Mouse (Mus musculus): ENCODE results near the gene Vangl1. TPM values are rescaled to one million over a fixed set of nuclear protein-coding genes. Genes with fewer than 3 reads are reported as not detected.
"Not testable (repeated sequence)": the region's sequence is repeated elsewhere in the genome, so short reads cannot be mapped to it uniquely, and the experiment has no call there.

Gene Vangl1
- total RNA-seq, 2 experiments from 2014 or later = 24.2 to 25.3 TPM

GRCm38 (mm10) chr3:102176116-102176515 lies 28.4 kb downstream of the Vangl1 start:
- no peak for DNase-seq
- intact Hi-C loops (cut with DNase I) = no loop called here

GRCm38 (mm10) chr3:102175701-102176100 lies 28.8 kb downstream of the Vangl1 start:
- intact Hi-C loops (cut with DNase I) = no loop called here

GRCm38 (mm10) chr3:102174118-102174865 lies 30.2 kb downstream of the Vangl1 start:
- no peak for DNase-seq
- intact Hi-C loops (cut with DNase I) = no loop called here

More at GRCm38 (mm10) chr3:102175701-102176100, 28.8 kb downstream of the Vangl1 start:
- no peak for DNase-seq

GRCm38 (mm10) chr3:102169197-102169905 lies 35.1 kb downstream of the Vangl1 start:
- DNase-seq = peak; percentile 97
- intact Hi-C loops (cut with DNase I) = loop anchor here (5.0 kb wide), 2 partner anchors 33 to 87 kb away; partner anchors contain the start of gene Vangl1

GRCm38 (mm10) chr3:102167555-102168210 lies 36.8 kb downstream of the Vangl1 start:
- no peak for DNase-seq
- intact Hi-C loops (cut with DNase I) = loop anchor here (5.0 kb wide), 2 partner anchors 35 to 85 kb away; partner anchors contain the start of gene Vangl1

GRCm38 (mm10) chr3:102166794-102167193 lies 37.7 kb downstream of the Vangl1 start:
- no peak for DNase-seq
- intact Hi-C loops (cut with DNase I) = loop anchor here (5.0 kb wide), 2 partner anchors 36 to 84 kb away; partner anchors contain the start of gene Vangl1

GRCm38 (mm10) chr3:102166287-102166620 lies 38.2 kb downstream of the Vangl1 start:
- DNase-seq = no peak
- intact Hi-C loops (cut with DNase I) = loop anchor here (5.0 kb wide), 2 partner anchors 36 to 84 kb away; partner anchors contain the start of gene Vangl1

- no peak for DNase-seq
- intact Hi-C loops (cut with DNase I) = loop anchor here (5.0 kb wide), 2 partner anchors 37 to 83 kb away; partner anchors contain the start of gene Vangl1
Observed at GRCm38 (mm10) chr3:102165536-102166286, 38.8 kb downstream of the Vangl1 start.

GRCm38 (mm10) chr3:102164911-102165310 lies 39.6 kb downstream of the Vangl1 start:
- intact Hi-C loops (cut with DNase I) = loop anchor here (5.0 kb wide), 2 partner anchors 37 to 83 kb away; partner anchors contain the start of gene Vangl1
- DNase-seq = no peak

GRCm38 (mm10) chr3:102163861-102164260 lies 40.6 kb downstream of the Vangl1 start:
- intact Hi-C loops (cut with DNase I); DNase-seq: not testable (repeated sequence)

- intact Hi-C loops (cut with DNase I) = no loop called here
Observed at GRCm38 (mm10) chr3:102159423-102160325, 44.8 kb downstream of the Vangl1 start.

GRCm38 (mm10) chr3:102158759-102159422 lies 45.6 kb downstream of the Vangl1 start:
- intact Hi-C loops (cut with DNase I) = no loop called here
- no peak for DNase-seq

More at GRCm38 (mm10) chr3:102159423-102160325, 44.8 kb downstream of the Vangl1 start:
- peak in 1 of 2 experiments; percentile 63 for DNase-seq

- intact Hi-C loops (cut with DNase I) = no loop called here
- no peak for DNase-seq
Observed at GRCm38 (mm10) chr3:102157652-102158051, 46.8 kb downstream of the Vangl1 start.

- no peak for DNase-seq
- intact Hi-C loops (cut with DNase I) = no loop called here
Observed at GRCm38 (mm10) chr3:102156737-102157136, 47.8 kb downstream of the Vangl1 start.

- intact Hi-C loops (cut with DNase I) = no loop called here
- DNase-seq = no peak
Observed at GRCm38 (mm10) chr3:102154107-102154506, 50.4 kb downstream of the Vangl1 start.

- no peak for DNase-seq
- intact Hi-C loops (cut with DNase I) = no loop called here
Observed at GRCm38 (mm10) chr3:102152872-102153271, 51.6 kb downstream of the Vangl1 start.

- intact Hi-C loops (cut with DNase I) = no loop called here
- DNase-seq = no peak
Observed at GRCm38 (mm10) chr3:102152471-102152870, 52.0 kb downstream of the Vangl1 start.

- no peak for DNase-seq
- intact Hi-C loops (cut with DNase I) = no loop called here
Observed at GRCm38 (mm10) chr3:102151850-102152249, 52.6 kb downstream of the Vangl1 start.

GRCm38 (mm10) chr3:102149941-102150340 lies 54.6 kb downstream of the Vangl1 start:
- no peak for DNase-seq
- intact Hi-C loops (cut with DNase I) = no loop called here
